Mouse (Mus musculus): ENCODE measurements at regions not wholly inside any gene's neighbourhood (a gene's known extent, or its start where the extent isn't known, plus 50 kb on each side); places are given as distances from the start of the nearest gene placed in this dataset.

DNA sequence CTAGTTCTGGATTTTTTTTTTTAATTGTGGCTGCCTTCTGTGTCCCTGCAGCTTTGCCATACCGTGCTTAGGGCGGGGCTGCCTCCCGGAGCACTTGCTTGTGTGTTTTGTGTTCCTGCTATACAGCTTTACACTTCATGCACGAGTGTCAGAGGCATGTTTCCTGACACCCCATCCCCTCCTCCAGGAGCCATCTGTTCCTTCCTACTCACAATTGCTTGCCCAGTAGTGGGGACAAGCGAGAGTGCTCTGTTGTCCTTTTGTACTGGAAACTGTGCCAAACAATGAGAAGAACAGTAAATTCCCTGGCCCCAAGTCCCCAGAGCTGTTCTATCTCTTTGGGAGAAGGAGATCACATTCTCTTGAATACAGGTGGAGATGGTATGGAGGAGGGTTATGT lies 53.5 kb downstream of the Csf2 start:
- in situ Hi-C loops (cut with MboI, MseI), result no loop called here

- in situ Hi-C loops (cut with MboI, MseI), result no loop called here
Measured at GRCm38 (mm10) chr11:54194733-54195132, 54.7 kb downstream of the Csf2 start.

DNA sequence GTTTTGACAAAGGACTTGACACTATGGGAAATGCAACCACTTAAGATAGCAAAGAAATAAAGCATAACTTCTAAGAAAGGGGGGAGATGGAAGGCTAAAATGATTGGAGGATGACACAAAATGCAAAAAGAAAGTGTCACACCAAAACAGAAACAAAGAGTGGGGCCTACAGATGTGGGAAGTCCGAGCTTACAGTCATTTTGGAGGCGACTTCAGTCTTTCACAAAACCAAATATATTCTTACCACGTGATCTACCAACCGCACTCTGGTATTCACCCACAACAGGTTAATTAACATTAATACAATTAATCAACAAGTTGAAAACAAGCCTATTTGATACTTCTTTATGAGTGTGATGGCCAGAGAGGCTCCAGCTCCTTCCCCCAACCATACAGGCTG lies 57.2 kb downstream of the Csf2 start:
- in situ Hi-C loops (cut with MboI, MseI), result no loop called here

GRCm38 (mm10) chr11:54187826-54188225 lies 61.6 kb downstream of the Csf2 start:
- in situ Hi-C loops (cut with MboI, MseI), result loop anchor here (5.0 kb wide), 1 partner anchor 44 kb away; no protein-coding TSS in a partner anchor

GRCm38 (mm10) chr11:54187377-54187776 lies 62.1 kb downstream of the Csf2 start:
- in situ Hi-C loops (cut with MboI, MseI), result loop anchor here (5.0 kb wide), 1 partner anchor 45 kb away; no protein-coding TSS in a partner anchor

DNA sequence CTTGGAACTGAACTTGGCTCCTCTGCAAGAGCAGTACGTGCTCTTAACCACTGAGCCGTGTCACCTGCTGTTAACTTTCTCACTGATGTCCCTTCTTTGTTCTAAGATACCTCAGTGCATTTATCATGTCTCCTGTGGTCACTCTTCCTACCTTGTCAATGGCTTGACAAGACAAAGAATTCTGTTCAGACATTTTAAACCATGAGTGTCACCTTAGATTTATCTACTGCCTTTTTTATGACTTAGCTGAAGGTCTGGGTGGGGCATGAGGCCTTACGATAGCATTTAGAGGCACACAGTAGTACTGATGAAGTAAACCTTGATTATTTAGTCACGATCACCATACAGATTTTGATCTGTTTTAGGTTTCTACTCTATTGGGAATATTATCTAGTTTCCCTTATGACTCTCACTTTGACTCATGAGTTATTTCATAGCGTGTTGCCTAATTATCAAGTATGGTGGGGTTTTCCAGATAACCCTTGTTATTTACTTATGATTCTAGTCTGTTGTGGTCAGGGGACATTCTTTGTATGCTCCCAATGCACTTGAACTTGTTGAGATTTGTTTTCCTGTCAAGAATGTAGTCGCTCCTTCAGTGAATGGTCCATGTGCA lies 63.6 kb downstream of the Csf2 start:
- in situ Hi-C loops (cut with MboI, MseI), result loop anchor here (5.0 kb wide), 1 partner anchor 46 kb away; no protein-coding TSS in a partner anchor

- in situ Hi-C loops (cut with MboI, MseI), result loop anchor here (5.0 kb wide), 1 partner anchor 65 kb away; no protein-coding TSS in a partner anchor
Measured at GRCm38 (mm10) chr11:54181696-54182323, 67.7 kb downstream of the Csf2 start.
